ENCODE assay signal across 34 mouse cellular contexts in genomic region chr1:76430041-76430610, GRCm38 (mm10).
DNase-seq lines count a peak whose midpoint lies in the region; ATAC-seq and TF ChIP-seq lines count a peak whose summit lies in the region.
"Had no signal": no experiment of that assay in that cellular context is flagged by ENCODE, and none has a peak within 500 bp of the region (broad histone marks: within the 10 kb centered on the region; RNA-seq: fewer than 3 reads in every experiment).

No protein-coding gene starts in this region.

- ATAC-seq in forebrain, embryonic 11.5 days (replicated peaks; ENCODE audit: low FRiP score): no peak
- no peak; the same call in 1 of the 2 replicates for ATAC-seq in forebrain, embryonic 12.5 days (ENCODE audit: low FRiP score)
- ATAC-seq in forebrain, embryonic 15.5 days (replicated peaks): 0 out of 2 replicates have a peak, but pooled peaks have one; percentile 35
- ATAC-seq: hindbrain, embryonic 16.5 days; intestine, embryonic 15.5 days; Patski had no signal

- H3K9ac ChIP-seq in forebrain, embryonic 11.5 days (ENCODE audit: low read length): no peak overlapping the region
- no peak overlapping the region for H3K9ac ChIP-seq in forebrain, embryonic 12.5 days
- no peak overlapping the region for H3K9ac ChIP-seq in forebrain, embryonic 15.5 days (replicated peaks)
- H3K9ac ChIP-seq: embryonic facial prominence, embryonic 12.5 days; heart, embryonic 12.5 days; heart, embryonic 15.5 days; hindbrain, embryonic 13.5 days; intestine, embryonic 15.5 days had no signal

- no peak overlapping the region for H3K4me2 ChIP-seq in forebrain, embryonic 11.5 days (ENCODE audit: low read depth, low read length, severe bottlenecking)
- H3K4me2 ChIP-seq in forebrain, embryonic 12.5 days: no peak overlapping the region
- no peak overlapping the region for H3K4me2 ChIP-seq in forebrain, embryonic 15.5 days (replicated peaks)
- H3K4me2 ChIP-seq: embryonic facial prominence, embryonic 12.5 days; heart, embryonic 12.5 days; heart, embryonic 15.5 days; hindbrain, embryonic 13.5 days; intestine, embryonic 15.5 days had no signal

- 79% methylated on average over 6 of the region's 6 CpGs for WGBS in forebrain, embryonic 10.5 days
- 60% methylated on average over 6 of the region's 6 CpGs for WGBS in forebrain, embryonic 11.5 days
- 40% methylated on average over 6 of the region's 6 CpGs for WGBS in forebrain, embryonic 12.5 days
- WGBS in forebrain, embryonic 15.5 days: 21% methylated on average over 6 of the region's 6 CpGs

- no peak for TF ChIP-seq CTCF in brain, embryonic 14.5 days (IDR thresholded peaks at IDR 0.05; ENCODE audit: borderline replicate concordance, extremely low read depth, insufficient read depth, insufficient read length)

- no peak overlapping the region for H3K4me3 ChIP-seq in forebrain, embryonic 10.5 days
- no peak overlapping the region for H3K4me3 ChIP-seq in forebrain, embryonic 11.5 days (ENCODE audit: low read depth, low read length)
- H3K4me3 ChIP-seq in forebrain, embryonic 12.5 days (replicated peaks): no peak overlapping the region
- no peak overlapping the region for H3K4me3 ChIP-seq in forebrain, embryonic 15.5 days
- H3K4me3 ChIP-seq: embryonic facial prominence, embryonic 12.5 days; erythroblast, embryonic 14.5 days; gastrocnemius, adult 2 months; heart, embryonic 12.5 days; heart, embryonic 15.5 days; hindbrain, embryonic 10.5 days; hindbrain, embryonic 13.5 days; intestine, embryonic 15.5 days had no signal

- H3K4me1 ChIP-seq in forebrain, embryonic 10.5 days: peaks cover 12% of the 10 kb centered on the region
- no peaks in the 10 kb centered on the region; the same call in 1 of the 2 replicates for H3K4me1 ChIP-seq in forebrain, embryonic 11.5 days (replicated peaks; ENCODE audit: control insufficient read depth, insufficient read depth, low read length)
- H3K4me1 ChIP-seq in forebrain, embryonic 12.5 days: peaks cover 13% of the 10 kb centered on the region
- peaks cover 20% of the 10 kb centered on the region; the same call in 1 of the 2 replicates for H3K4me1 ChIP-seq in forebrain, embryonic 15.5 days
- H3K4me1 ChIP-seq: heart, embryonic 12.5 days; heart, embryonic 15.5 days; intestine, embryonic 15.5 days had no signal

- no peak for DNase-seq in forebrain, embryonic 10.5 days (ENCODE audit: extremely low spot score, low spot score)
- DNase-seq in forebrain, embryonic 11.5 days (ENCODE audit: low spot score): no peak
- DNase-seq in brain, embryonic 14.5 days (ENCODE audit: low read depth): peak; percentile 91
- DNase-seq in adipocyte (ENCODE audit: low spot score): no peak
- DNase-seq in cerebellum, adult 11-12 months: no peak
- DNase-seq in right cerebral cortex, adult 2 months (ENCODE audit: low spot score in 2 of 2): no peak
- DNase-seq: adrenal gland, adult 2 months; adrenal gland, postnatal 25 days; B cell, adult 2 months; cerebellum, adult 11 months; cerebellum, adult 8-10 months; cerebellum, postnatal 10 days; cerebellum, postnatal 36 days; embryo, embryonic 11 days; gastrocnemius, adult 2 months; gastrocnemius, postnatal 14 days; heart, adult 18-20 months; heart, postnatal 10 days; heart, postnatal 36 days; kidney, adult 11 months; kidney, adult 8-10 months had no signal

- H3K27me3 ChIP-seq in forebrain, embryonic 10.5 days (ENCODE audit: poor library complexity, severe bottlenecking): no peaks in the 10 kb centered on the region
- no peaks in the 10 kb centered on the region for H3K27me3 ChIP-seq in forebrain, embryonic 11.5 days (ENCODE audit: control insufficient read depth, insufficient read depth, low read length)
- no peaks in the 10 kb centered on the region for H3K27me3 ChIP-seq in forebrain, embryonic 12.5 days
- H3K27me3 ChIP-seq in forebrain, embryonic 15.5 days: no peaks in the 10 kb centered on the region
- H3K27me3 ChIP-seq: CH12.LX; embryonic facial prominence, embryonic 12.5 days; heart, embryonic 12.5 days; heart, embryonic 15.5 days; intestine, embryonic 15.5 days had no signal

- no peaks in the 10 kb centered on the region for H3K36me3 ChIP-seq in forebrain, embryonic 10.5 days (replicated peaks)
- H3K36me3 ChIP-seq in forebrain, embryonic 11.5 days (ENCODE audit: control insufficient read depth, insufficient read depth, low read length): no peaks in the 10 kb centered on the region
- H3K36me3 ChIP-seq in forebrain, embryonic 12.5 days (replicated peaks): no peaks in the 10 kb centered on the region
- no peaks in the 10 kb centered on the region for H3K36me3 ChIP-seq in forebrain, embryonic 15.5 days
- H3K36me3 ChIP-seq: embryonic facial prominence, embryonic 12.5 days; G1E; heart, embryonic 12.5 days; heart, embryonic 15.5 days; hindbrain, embryonic 10.5 days; hindbrain, embryonic 13.5 days; intestine, embryonic 15.5 days had no signal

- no peak for TF ChIP-seq POLR2A in brain, embryonic 14.5 days (IDR thresholded peaks at IDR 0.05; ENCODE audit: borderline replicate concordance, extremely low read depth, insufficient read depth, insufficient read length, poor library complexity, severe bottlenecking)

- no peaks in the 10 kb centered on the region for H3K9me3 ChIP-seq in forebrain, embryonic 10.5 days
- no peaks in the 10 kb centered on the region for H3K9me3 ChIP-seq in forebrain, embryonic 11.5 days (ENCODE audit: control insufficient read depth, low read length)
- no peaks in the 10 kb centered on the region for H3K9me3 ChIP-seq in forebrain, embryonic 12.5 days
- no peaks in the 10 kb centered on the region for H3K9me3 ChIP-seq in forebrain, embryonic 15.5 days
- H3K9me3 ChIP-seq: embryonic facial prominence, embryonic 12.5 days; heart, embryonic 12.5 days; heart, embryonic 15.5 days; hindbrain, embryonic 10.5 days; hindbrain, embryonic 13.5 days; intestine, embryonic 15.5 days had no signal

- H3K27ac ChIP-seq in forebrain, embryonic 10.5 days: 0 out of 2 replicates have a peak overlapping the region, but pooled peaks have one; percentile 15
- H3K27ac ChIP-seq in forebrain, embryonic 11.5 days (ENCODE audit: low read depth, low read length): no peak overlapping the region
- peak overlapping the region; percentile 53; the same call in 1 of the 2 replicates for H3K27ac ChIP-seq in forebrain, embryonic 12.5 days
- H3K27ac ChIP-seq in forebrain, embryonic 15.5 days (replicated peaks): peak overlapping the region; percentile 57
- H3K27ac ChIP-seq: embryonic facial prominence, embryonic 12.5 days; gastrocnemius, adult 2 months; heart, embryonic 15.5 days; hindbrain, embryonic 10.5 days; hindbrain, embryonic 13.5 days; intestine, embryonic 15.5 days had no signal
